Mouse (Mus musculus): ENCODE measurements around the gene Pex12.
A peak's percentile ranks its signal among the peaks of the same experiment; 100 is the strongest.
"Not testable (repeated sequence)": the region's sequence is repeated elsewhere in the genome, so short reads cannot be mapped to it uniquely, and the experiment has no call there.

Pex12 gene

DNA sequence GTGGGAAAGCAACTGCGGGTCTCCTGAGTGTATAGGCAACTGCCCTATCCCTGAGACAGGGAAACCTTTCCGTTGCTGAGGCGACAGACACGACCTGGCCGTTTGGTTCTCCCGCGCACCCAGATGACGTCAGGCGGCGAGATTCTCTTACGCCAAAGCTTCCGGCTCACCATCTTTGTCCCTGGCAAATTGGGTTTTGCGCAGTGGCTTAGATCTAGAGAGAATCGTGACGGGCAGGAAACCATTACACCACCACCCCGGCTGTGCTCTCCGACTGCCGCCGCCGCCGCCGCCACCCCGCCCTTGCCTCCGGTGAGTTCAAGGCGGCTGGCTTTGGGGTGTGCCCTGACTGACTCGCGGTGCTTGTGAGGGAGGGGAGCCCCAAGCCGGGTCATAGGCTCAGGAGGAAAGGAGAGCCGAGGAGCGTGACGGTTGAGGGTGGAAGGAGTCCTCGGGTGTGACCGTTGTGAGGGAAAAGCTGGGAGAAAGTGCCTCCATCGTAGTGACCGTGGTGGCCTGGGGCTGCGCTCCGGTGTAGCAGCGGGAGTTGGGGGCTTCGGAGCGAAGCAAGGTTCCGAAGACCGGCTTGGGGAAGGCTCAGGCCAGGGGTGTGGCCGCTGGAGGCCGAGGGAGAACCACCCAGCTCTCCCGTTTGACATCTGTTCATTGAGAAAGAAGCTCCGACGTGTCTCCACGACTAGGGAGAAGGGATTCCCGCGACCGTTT lies at the start of gene Pex12:
Gene Pex12 (minus strand): TSS at position 61 of the 726 bp plus-strand sequence.
- peak; percentile 93 for DNase-seq

DNA sequence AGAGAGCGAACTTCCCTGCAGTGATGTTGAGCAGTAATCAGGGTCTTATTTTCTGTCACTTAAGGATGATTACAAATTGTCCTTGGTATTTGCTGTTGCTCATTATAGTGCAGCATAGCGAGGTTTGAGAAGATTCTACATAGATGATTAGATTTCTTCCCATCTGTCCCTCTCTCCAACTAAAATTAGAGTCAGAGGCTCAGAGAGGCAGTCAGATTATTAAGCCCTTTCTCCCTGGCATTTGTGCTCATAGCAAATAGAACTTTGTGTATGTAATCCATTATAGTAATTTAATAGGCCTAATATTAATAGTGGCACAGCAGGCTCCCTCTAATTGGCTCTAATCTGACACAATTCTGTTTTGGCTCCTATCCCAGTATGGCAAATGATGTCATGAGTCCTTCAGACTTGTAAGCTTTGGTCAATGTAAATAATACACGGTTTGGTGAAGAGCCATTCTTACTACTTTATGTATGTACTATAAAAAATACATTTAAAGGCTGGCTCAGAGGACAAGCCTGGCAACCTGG lies 39.4 kb upstream of the Pex12 start:
- DNase-seq = no peak

DNA sequence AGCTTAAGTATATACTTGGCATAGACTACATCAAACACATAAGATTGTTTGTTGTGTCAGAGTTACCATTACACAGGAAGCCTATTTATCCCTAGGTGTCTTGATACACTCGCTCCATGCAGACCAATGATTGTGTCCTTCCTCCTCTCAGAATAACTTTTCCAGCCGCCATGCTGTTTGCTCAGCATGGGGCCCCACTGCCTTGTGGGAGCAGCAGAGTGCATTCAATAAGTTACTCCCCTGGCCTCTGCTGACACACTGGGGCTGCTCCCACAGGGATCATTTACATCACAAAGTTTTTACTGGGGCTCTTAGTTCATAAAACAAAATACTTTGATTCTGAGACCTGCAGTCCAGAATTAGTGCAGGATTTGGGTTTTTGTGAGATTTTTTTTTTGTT lies 37.3 kb upstream of the Pex12 start:
- no peak for DNase-seq

DNA sequence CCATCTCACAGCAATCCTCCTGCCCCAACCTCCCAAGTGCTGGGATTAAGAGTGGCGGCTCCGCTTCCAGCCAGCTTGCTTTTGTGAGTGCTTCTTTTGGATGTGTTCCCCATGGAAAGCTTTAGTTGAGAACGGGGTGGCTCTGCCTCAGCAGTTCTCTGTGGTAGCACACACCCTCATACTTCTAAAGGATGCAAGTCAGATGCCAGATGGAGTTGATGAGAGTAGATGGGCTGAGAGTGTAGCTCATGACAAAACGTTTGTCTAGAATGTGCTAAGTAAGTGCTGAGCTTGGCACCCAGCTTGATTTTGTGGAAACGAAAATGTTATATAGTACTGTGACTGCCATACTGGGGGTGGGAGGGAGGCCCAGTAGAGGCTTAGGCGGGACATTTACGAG lies 33.4 kb upstream of the Pex12 start:
- DNase-seq = no peak

DNA sequence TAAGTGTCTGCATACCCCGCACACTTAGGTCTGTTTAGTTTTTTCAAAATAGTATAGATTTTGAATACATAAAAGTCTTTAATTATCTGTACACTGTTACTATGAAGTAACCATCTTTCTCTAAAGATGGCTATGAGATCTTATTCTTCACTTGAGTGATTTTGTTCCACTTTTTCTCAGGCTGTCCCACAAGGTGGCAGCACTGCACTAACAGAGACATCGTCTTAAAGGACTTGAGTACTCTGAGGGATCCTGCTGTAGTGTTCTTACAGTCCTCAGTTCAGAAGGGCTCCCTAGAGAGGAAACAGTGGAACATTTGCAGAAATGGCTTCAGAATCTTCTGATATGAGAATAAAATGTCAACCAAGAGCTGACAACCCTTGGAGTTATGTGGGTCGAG lies 25.0 kb upstream of the Pex12 start:
- DNase-seq = peak; percentile 45 to 49

DNA sequence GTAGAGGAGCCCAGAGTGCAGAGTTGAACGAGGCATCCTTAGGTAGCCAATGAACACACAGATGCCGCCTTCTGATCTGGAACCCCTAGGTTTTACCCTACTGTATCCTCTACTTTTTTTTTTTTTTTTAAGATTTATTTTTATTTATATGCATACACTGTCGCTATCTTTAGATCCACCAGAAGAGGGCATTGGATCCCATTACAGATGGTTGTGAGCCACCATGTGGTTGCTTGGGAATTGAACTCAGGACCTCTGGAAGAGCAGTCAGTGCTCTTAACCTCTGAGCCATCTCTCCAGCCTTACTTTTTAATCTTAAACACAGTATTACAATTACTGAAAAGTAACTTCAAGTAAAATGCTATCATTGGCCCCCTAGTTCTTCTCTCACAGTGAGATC lies 24.3 kb upstream of the Pex12 start:
- DNase-seq = not testable (repeated sequence)

DNA sequence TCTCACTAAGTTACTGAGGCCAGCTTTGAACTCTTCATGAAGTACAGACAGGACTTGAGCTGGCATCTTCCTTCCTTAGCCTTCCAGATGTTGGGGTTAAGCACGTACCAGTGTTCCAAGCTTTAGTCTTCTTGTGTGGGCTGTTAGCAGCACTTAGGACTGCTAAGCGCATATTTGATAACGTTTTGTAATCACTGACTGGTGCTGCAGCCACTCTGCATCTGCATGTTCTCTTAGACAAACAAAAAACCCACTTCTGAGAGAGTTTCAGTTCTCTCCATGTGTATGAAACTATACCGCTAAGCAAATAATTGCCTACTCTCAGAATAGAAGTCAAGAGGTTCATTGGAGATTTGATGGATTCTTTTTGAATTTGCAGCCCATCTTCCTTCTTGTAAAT lies 16.7 kb upstream of the Pex12 start:
- DNase-seq = no peak

DNA sequence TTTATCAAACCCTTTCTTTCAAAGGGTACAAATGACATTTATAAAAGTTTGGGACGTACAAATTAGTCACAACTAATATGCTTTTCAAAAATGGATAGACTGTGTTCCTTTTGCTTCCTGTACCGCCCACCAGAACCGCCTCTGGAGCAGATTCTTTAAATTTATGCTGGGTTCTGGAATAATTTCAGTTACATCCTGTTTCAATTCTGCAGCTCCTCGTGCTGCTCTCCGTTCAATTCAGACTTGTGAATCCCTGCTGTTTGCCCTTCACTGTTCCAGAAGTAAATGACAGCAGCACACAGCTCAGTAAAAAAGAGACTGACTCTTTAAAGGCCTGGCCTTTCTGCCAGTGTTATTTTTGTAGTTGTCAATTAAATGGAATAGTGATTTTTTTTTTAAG lies 10.1 kb upstream of the Pex12 start:
- DNase-seq = no peak

DNA sequence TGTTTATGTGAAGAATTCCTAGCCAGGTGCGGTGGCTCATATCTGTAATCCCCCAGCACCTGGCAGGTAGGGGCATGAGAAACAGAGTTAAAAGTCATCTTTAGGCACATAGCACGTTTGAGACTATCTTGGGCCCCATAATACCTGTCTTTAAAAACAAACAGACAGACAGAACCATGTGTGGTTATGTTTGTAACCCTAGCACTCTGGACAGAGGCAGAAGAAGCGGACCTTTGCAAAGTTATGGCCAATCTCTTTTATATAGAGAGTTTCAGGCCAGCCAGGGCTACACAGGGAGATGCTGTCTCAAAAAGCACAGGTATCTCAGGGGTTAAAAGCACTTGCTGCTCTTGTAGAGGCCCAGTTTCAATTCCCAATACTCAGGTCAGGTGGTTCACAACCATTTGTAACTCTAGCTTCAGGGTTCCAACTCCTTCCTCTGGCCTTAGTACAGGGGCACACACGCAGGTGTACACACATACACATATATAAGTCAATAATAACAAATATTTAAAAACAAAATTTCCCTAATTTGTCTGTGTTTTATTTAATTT lies 4.4 kb upstream of the Pex12 start:
- no peak for DNase-seq

DNA sequence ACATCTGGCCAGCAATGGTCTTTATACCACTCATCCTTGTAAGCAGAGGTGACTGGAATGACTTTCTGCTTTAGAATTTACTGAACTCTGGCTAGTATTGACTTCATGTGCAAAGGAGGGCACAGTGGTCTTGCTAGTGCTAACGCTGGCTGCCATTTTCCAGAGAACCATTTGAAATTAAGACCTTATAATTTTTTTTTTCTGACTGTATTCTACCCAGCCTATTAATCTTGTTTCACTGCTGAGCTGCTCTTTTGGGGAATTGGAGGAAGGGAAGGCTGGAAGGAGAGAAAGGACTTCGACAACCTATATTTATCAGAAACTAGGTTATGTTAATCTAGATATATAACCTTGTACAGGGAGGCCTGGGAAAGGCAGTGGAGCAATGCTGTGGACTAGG lies 2.1 kb upstream of the Pex12 start:
- no peak for DNase-seq

DNA sequence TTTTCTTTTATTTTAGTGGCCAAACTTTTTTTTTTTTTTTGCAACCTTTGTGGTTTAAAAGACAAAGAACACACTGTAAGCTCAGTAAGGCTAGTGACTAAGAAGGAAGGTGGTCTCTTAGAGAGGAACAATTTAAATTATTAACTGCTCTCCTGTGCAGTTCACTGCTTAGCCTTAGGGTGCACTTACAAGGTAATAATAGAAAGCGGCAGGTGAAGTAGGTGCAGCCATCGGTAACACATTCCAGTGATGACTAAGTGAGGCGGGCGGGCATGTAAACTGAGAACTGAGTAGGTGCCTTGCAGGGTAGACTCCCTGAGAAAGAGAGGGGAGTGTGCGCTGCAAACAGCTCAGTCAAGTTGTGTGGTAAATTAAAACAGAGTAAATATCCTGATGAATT lies 1.4 kb upstream of the Pex12 start:
- no peak for DNase-seq

DNA sequence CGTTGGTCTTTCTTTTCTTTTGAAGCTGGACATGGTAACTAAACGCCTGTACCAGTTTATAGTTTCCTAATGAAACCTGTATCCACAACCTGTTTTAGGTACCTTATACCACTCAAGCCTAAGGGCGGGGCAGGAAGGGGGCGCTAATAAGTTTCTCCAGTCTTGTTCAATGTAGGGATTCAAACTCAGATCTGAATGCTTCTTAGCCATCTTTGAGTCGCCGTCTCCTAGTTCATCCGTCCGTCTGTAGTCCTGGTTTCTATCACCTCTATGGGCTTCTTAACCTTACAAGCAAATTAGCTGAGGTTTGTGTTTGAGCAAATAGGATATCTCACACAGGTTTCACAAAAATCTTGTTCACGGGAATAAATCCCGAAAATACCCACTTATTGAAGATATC lies 262 bp downstream of the Pex12 start:
- DNase-seq = peak in 1 of 2 experiments; percentile 53

DNA sequence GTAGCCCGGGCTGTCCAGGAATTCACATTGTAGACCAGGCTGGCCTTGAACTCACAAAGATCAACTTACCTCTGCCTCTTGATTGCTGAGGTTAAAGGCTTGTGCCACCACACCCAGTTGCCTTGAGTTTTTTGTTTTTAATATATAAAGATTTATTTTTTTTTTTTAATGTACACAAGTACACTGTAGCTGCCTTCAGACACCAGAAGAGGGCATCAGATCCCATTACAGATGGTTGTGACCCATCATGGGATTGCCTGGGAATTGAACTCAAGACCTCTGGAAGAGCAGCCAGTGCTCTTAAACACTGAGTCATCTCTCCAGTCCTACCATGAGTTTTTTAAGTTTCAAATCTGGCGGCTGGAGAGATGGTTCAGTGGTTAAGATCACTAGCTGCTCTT lies 955 bp downstream of the Pex12 start:
- no peak for DNase-seq

DNA sequence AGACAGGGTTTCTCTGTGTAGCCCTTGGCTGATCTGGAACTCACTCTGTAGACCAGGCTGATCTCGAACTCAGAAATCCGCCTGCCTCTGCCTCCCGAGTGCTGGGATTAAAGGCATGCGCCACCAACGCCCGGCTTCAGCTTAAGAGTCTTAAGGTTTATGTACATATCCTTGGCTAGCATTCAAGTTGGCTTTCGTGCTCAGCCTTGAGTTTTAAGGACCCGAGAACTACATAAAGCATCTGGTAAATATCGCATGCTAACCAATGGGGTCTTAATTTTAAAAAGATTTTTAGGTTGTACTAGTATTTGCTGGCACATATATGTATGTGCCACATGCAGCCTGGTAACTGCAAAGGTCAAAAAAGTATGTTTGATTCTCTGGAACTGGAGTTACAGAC lies 2.7 kb downstream of the Pex12 start:
- no peak for DNase-seq

DNA sequence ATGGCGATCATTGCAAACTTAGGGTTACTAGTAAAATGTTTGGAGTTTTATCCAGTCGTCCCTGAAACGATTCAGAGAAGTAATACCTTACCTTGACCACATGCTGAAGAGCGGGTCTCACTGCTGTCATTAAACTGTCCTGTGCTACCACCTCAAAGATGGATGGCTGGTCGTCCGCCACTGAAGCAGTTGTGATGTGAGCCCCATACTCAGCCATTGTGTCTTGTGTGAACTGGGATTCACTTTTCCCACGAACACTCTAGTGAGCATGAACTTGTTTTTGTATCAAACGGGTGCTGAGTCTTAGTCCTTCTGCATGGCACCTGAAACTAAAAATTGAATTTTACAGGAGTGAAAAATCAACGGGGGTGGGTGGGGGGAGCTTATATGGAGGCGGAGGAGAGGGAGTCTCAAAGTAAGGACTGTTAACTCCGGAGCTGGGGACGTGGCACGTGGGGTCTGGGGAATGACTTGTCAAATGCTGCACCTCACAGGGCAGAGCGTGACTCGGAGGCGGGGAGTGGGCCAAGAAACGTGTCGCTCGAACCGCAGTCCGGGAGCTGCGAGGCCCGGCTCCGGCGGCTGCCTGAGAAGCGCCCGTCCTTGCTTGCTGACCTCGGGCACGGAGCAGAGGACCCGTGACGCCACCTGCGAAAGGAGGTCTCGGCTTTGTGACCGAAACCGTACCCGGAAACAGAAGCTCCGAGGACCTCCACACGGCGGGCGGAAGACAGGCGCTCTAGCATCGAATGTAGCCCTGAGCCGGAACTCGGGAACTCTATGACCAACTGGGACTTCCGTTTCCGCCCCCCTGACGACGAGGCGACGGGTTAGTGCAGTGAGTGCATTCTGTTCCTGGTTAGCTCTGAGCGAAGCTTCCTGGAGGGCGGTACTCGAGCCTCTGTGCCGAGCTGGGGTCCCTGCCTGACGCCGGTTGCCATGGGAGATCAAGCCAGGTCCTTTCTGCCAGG lies 3.9 kb downstream of the Pex12 start, which contains the start of gene Ap2b1:
Gene Ap2b1 (plus strand): TSS at position 800 of the 971 bp plus-strand sequence.
- peak; percentile 93 to 96 for DNase-seq

DNA sequence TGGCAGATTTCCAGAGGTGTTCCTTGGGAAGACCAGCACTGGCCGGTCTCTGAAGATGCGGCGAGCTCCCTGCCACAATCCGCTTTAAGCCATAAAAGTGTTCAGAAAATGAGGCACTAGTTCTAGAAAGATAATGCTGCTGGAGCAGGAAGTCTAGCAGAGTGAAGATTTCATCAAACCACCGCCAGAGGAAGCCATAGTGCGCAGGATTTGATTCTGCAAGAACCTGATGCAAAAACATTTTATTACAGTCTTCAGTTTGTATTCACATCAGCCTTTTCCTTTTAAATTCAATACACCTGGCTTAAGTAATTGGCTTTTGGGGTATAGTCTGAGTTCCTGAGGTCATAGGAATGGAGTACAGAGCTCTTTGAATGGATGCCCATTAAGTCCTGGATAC lies 4.6 kb downstream of the Pex12 start:
- peak in 1 of 2 experiments; percentile 9 for DNase-seq

DNA sequence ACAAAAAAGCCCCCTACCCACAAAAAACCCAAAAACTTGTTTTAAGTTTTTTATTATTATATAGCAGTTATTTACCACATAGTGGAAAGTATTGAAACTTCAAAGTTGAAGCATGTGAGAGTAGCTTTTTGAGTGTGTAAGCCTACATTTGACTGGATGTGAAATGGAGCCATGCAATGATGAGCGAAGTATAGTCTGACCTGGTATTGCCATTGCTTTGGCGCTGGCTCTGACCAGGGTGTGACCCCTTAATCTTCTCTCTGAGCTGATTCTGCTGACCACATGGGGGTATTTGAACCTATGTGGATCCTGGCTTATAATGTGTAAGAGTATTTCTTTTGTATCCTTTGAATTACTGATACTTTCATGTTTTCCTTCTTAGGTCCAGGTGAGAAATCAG lies 8.3 kb downstream of the Pex12 start:
- DNase-seq = no peak

DNA sequence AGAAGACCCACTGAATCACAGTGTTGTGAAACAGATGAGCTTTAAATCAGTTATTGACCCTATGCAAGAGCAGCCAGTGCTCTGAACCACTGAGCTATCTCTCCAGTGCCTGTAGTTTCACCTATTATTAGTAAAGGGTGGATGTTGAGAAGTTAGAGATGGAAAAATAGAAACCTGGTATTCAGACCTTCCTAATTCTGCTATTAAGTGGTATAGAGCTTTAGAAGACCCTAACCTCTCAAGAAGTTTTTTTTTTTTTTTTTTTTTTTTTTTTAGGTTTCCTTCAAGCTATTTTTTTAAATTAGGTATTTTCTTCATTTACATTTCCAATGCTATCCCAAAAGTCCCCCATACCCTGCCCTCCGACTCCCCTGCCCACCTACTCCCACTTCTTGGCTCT lies 9.2 kb downstream of the Pex12 start:
- no peak for DNase-seq

DNA sequence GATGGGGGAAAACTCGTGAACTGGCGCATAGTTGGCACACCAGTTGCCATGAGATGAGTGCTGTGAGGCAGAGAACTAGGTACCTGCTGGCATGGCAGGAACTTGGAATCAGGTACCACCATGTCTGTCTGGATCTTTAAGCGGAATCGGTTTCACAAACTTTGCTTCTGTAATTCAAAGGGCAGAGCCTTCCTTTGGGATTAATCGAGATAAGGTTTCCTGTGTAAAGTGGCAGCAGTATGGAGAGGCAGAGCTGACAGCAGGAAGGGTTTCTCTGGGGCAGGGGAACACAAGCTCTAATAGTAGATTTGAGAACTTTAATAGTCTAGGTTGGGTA lies 10.2 kb downstream of the Pex12 start:
- no peak for DNase-seq

DNA sequence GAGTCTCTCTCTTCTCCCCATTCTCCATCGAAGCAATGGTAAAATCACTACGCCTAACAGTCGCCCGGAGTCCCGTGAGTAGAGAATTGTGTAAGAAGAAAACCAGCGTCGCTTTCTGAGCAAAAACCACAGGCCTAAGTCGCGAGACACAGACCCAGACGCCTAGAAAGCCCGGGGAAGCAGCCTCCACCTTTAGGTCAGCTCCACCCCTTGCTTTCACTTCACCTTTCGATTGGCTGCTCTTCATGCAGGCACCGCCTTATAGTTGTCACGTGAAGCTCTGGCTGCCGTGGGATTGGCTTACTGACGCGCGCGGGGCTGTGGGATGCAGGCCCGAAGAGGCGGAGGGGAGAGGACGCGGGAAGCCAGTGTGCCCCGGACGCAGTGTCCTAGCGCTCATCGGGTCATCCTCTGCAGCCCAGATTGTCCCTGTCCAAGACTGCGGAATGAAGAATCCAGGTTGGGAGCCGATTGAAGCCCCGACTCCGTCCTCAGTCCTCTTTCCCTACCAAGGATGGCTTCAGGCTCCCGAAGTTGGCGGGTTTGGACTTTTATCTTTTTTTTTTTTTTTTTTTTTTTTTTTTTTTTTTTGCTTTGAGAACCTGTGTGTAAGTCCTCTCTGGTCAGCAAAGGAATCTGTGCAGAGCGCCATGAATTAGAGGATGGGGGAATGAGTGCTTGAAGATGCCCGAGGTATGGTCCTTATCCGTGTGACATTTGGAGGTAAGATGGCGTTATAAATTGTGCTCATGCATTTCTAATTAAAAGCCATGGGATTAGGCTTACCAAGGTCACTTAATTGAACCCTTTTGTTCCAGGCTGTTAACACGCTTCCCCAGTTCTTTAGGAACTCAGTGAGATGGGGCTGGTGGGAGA lies 10.8 kb downstream of the Pex12 start:
- peak; percentile 91 to 95 for DNase-seq

DNA sequence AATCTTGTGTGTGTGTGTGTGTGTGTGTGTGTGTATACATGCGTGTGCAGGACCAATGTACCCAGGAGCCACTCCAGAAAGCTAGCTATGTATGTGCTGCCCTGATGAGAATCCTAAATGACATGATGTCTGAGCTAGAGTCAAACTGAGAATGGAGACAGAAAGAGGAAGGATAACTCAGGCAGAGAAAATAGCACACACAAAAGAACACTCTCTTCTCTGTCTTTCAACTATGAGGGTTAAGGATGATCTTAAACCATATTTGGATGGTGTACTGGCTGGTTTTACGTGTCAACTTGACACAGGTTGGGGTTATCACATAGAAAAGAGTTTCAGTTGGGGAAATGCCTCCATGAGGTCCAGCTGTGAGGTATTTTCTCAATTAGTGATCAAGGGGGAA lies 12.8 kb downstream of the Pex12 start:
- no peak for DNase-seq

DNA sequence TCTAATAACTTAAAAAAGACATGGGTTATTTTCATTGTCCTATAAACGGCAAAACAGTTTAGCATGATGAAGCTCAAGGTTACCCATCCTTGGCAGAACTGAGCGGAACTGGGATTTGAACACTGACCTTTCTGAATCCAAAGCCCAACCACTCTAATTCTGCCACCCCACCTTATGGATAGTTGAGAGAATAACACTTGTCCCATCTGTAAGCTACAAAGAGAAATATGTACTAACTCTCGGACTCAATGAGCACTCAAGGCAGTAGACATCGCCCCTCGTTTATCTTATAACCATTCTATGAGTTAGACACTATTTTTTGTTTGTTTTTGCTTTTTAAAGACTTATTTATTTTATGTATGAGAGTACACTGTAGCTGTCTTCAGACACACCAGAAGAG lies 13.3 kb downstream of the Pex12 start:
- DNase-seq = no peak

DNA sequence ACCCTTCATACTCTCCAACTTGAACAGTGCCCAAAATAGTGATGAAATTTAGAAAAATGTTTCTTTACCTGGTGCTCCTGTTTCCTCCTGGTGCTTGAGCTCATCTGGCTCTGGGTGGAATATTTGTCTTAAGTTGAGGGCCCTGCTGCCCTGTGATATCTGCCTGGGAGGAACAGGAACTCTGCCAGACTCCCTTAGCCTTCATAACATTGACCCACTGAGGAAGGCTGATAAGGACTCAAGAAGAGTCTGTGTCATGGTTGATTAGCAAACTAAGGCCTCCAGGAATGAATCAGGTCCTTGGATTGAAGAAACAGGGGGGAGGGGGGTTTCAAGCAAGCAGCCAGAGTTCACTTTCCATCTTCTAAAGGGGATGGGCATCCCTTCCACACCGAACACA lies 15.8 kb downstream of the Pex12 start, which contains the start of gene Slfn14:
Gene Slfn14 (minus strand): TSS at position 161 of the 400 bp plus-strand sequence.
- no peak for DNase-seq

Data from thymus, postnatal 36 days (tissue).